In genomic region chr15:50283491-50283890, GRCm38 (mm10) we compare ENCODE assay signal across 26 mouse cellular contexts.
A peak's percentile ranks its signal among the peaks of the same experiment; 100 is the strongest.
DNase-seq lines count a peak whose midpoint lies in the region; ATAC-seq lines count a peak whose summit lies in the region.
"Had no signal": no experiment of that assay in that cellular context is flagged by ENCODE, and none has a peak within 500 bp of the region (broad histone marks: within the 10 kb centered on the region; RNA-seq: fewer than 3 reads in every experiment).

No protein-coding gene starts in this region.

- H3K9ac ChIP-seq in hindbrain, embryonic 16.5 days (ENCODE audit: low read depth, low read length) = no peak overlapping the region
- H3K9ac ChIP-seq: embryonic facial prominence, embryonic 13.5 days; forebrain, embryonic 13.5 days; hindbrain, embryonic 12.5 days; hindbrain, embryonic 15.5 days; intestine, embryonic 15.5 days had no signal

- H3K27me3 ChIP-seq in hindbrain, embryonic 16.5 days (replicated peaks; ENCODE audit: control insufficient read depth, insufficient read depth, low read length) = no peaks in the 10 kb centered on the region
- H3K27me3 ChIP-seq: embryonic facial prominence, embryonic 13.5 days; forebrain, embryonic 13.5 days; hindbrain, embryonic 12.5 days; hindbrain, embryonic 15.5 days; intestine, embryonic 15.5 days had no signal

- no peak overlapping the region for H3K4me3 ChIP-seq in hindbrain, embryonic 16.5 days (ENCODE audit: low read length)
- H3K4me3 ChIP-seq: embryonic facial prominence, embryonic 10.5 days; embryonic facial prominence, embryonic 13.5 days; erythroblast, embryonic 14.5 days; forebrain, embryonic 10.5 days; forebrain, embryonic 13.5 days; hindbrain, embryonic 12.5 days; hindbrain, embryonic 15.5 days; intestine, embryonic 15.5 days had no signal

- H3K4me2 ChIP-seq in hindbrain, embryonic 16.5 days (ENCODE audit: low read length) = no peak overlapping the region
- H3K4me2 ChIP-seq: embryonic facial prominence, embryonic 13.5 days; forebrain, embryonic 13.5 days; heart, embryonic 11.5 days; hindbrain, embryonic 12.5 days; hindbrain, embryonic 15.5 days; intestine, embryonic 15.5 days had no signal

- H3K36me3 ChIP-seq in hindbrain, embryonic 16.5 days (ENCODE audit: control insufficient read depth, insufficient read depth, low read length) = no peaks in the 10 kb centered on the region
- H3K36me3 ChIP-seq: embryonic facial prominence, embryonic 10.5 days; embryonic facial prominence, embryonic 13.5 days; forebrain, embryonic 10.5 days; hindbrain, embryonic 12.5 days; hindbrain, embryonic 15.5 days; intestine, embryonic 15.5 days had no signal

- H3K27ac ChIP-seq in hindbrain, embryonic 16.5 days (ENCODE audit: low read depth, low read length) = no peak overlapping the region
- H3K27ac ChIP-seq: embryonic facial prominence, embryonic 10.5 days; embryonic facial prominence, embryonic 13.5 days; forebrain, embryonic 10.5 days; forebrain, embryonic 13.5 days; hindbrain, embryonic 12.5 days; hindbrain, embryonic 15.5 days; intestine, embryonic 15.5 days had no signal

- WGBS in hindbrain, embryonic 16.5 days = 88% methylated on average over 2 of the region's 2 CpGs

- H3K4me1 ChIP-seq in hindbrain, embryonic 16.5 days (ENCODE audit: control insufficient read depth, insufficient read depth, low read depth, low read length) = no peaks in the 10 kb centered on the region
- H3K4me1 ChIP-seq: embryonic facial prominence, embryonic 10.5 days; embryonic facial prominence, embryonic 13.5 days; forebrain, embryonic 10.5 days; forebrain, embryonic 13.5 days; hindbrain, embryonic 12.5 days; hindbrain, embryonic 15.5 days; intestine, embryonic 15.5 days had no signal

- no peaks in the 10 kb centered on the region for H3K9me3 ChIP-seq in hindbrain, embryonic 16.5 days (ENCODE audit: control insufficient read depth, low read length)
- H3K9me3 ChIP-seq: embryonic facial prominence, embryonic 10.5 days; embryonic facial prominence, embryonic 13.5 days; forebrain, embryonic 10.5 days; forebrain, embryonic 13.5 days; hindbrain, embryonic 12.5 days; hindbrain, embryonic 15.5 days; intestine, embryonic 15.5 days had no signal

- peak; percentile 39 for DNase-seq in 3T3-L1 (ENCODE audit: low read depth, low spot score)
- peak; percentile 55 for DNase-seq in MN1 (ENCODE audit: low spot score)
- DNase-seq in adipocyte (ENCODE audit: low spot score) = peak; percentile 52
- no peak for DNase-seq in layer of hippocampus, adult 11-12 months (ENCODE audit: low spot score)
- no peak for DNase-seq in layer of hippocampus, postnatal 36 days
- DNase-seq: adrenal gland, postnatal 14 days; cerebellum, adult 11-12 months; cerebellum, adult 8-10 months; cerebellum, postnatal 10 days; cerebellum, postnatal 36 days; embryo, embryonic 11 days; gastrocnemius, postnatal 10 days; gastrocnemius, postnatal 36 days; heart, adult 11 months had no signal

- no peak for ATAC-seq in hindbrain, embryonic 16.5 days
- ATAC-seq: activated CD4-positive, CD25-positive, alpha-beta regulatory T cell, adult 4 months; forebrain, embryonic 13.5 days; forebrain, embryonic 16.5 days; intestine, embryonic 15.5 days had no signal

Comparison
In these comparisons a context has a peak if more than half of its experiments do, and no peak if none do; other contexts are left out.
1. DNase-seq: peak in 3T3-L1 (single experiment), MN1 (single experiment) and adipocyte (single experiment); none in layer of hippocampus, adult 11-12 months (single experiment) and layer of hippocampus, postnatal 36 days (0 of 2).